Mouse (Mus musculus): ENCODE measurements around the gene Olfr251. TPM values are rescaled to one million over a fixed set of nuclear protein-coding genes. Genes with fewer than 3 reads are reported as not detected.
"Not testable (repeated sequence)": the region's sequence is repeated elsewhere in the genome, so short reads cannot be mapped to it uniquely, and the experiment has no call there.

Gene Olfr251
- total RNA-seq (2014; fragmentation: Nextera tagmentation) (not detected in 2 replicates), total RNA-seq (2017) (not detected in 2 replicates)

GRCm38 (mm10) chr9:38376786-38377185, at the start of gene Olfr251:
Gene Olfr251, plus strand, starts transcription at chr9:38377086.
- no peak for ATAC-seq (replicated peaks; ENCODE audit: poor library complexity, severe bottlenecking)

GRCm38 (mm10) chr9:38328760-38329159, 48.1 kb upstream of the Olfr251 start, which contains the start of gene Olfr25:
Gene Olfr25, plus strand, starts transcription at chr9:38329060.
- no peak for ATAC-seq (replicated peaks; ENCODE audit: poor library complexity, severe bottlenecking)

- ATAC-seq (replicated peaks; ENCODE audit: poor library complexity, severe bottlenecking), result no peak
These were observed 28.8 kb upstream of the Olfr251 start, which contains the start of gene Olfr898 for GRCm38 (mm10) chr9:38348111-38348510. Gene Olfr898, plus strand, starts transcription at chr9:38348411.

GRCm38 (mm10) chr9:38366596-38366995, 10.3 kb upstream of the Olfr251 start, which contains the start of gene Olfr250:
Gene Olfr250, plus strand, starts transcription at chr9:38366896.
- no peak for ATAC-seq (replicated peaks; ENCODE audit: poor library complexity, severe bottlenecking)

- no peak for ATAC-seq (replicated peaks; ENCODE audit: poor library complexity, severe bottlenecking)
These were observed 24.5 kb downstream of the Olfr251 start, which contains the start of gene Olfr147 for GRCm38 (mm10) chr9:38401398-38401797. Gene Olfr147, plus strand, starts transcription at chr9:38401698.

GRCm38 (mm10) chr9:38407502-38407901, 30.6 kb downstream of the Olfr251 start:
- not testable (repeated sequence) for ATAC-seq (replicated peaks; ENCODE audit: poor library complexity, severe bottlenecking)

- not testable (repeated sequence) for ATAC-seq (replicated peaks; ENCODE audit: poor library complexity, severe bottlenecking)
These were observed 36.6 kb downstream of the Olfr251 start for GRCm38 (mm10) chr9:38413502-38413901.

- no peak for ATAC-seq (replicated peaks; ENCODE audit: poor library complexity, severe bottlenecking)
These were observed 46.9 kb downstream of the Olfr251 start for GRCm38 (mm10) chr9:38423801-38424200.

- ATAC-seq (replicated peaks; ENCODE audit: poor library complexity, severe bottlenecking), result no peak
These were observed 50.1 kb downstream of the Olfr251 start for GRCm38 (mm10) chr9:38427026-38427425.

GRCm38 (mm10) chr9:38429155-38429554, 52.3 kb downstream of the Olfr251 start, which contains the start of gene Olfr901:
Gene Olfr901, plus strand, starts transcription at chr9:38429455.
- no peak for ATAC-seq (replicated peaks; ENCODE audit: poor library complexity, severe bottlenecking)

Other genes with a start within 250 kb of the Olfr251 start
- not detected in 2 replicates for gene Olfr890, start 234.6 kb upstream of the Olfr251 start, total RNA-seq (2014; fragmentation: Nextera tagmentation)
- gene Olfr890, start 234.6 kb upstream of the Olfr251 start, total RNA-seq (2017), result not detected in 2 replicates
- not detected in 2 replicates for gene Olfr891, start 196.3 kb upstream of the Olfr251 start, total RNA-seq (2014; fragmentation: Nextera tagmentation)
- not detected in 2 replicates for gene Olfr891, start 196.3 kb upstream of the Olfr251 start, total RNA-seq (2017)
- gene Olfr893, start 168.7 kb upstream of the Olfr251 start, total RNA-seq (2014; fragmentation: Nextera tagmentation), result not detected in 2 replicates
- not detected in 2 replicates for gene Olfr893, start 168.7 kb upstream of the Olfr251 start, total RNA-seq (2017)
- not detected in 2 replicates for gene Olfr894, start 159.0 kb upstream of the Olfr251 start, total RNA-seq (2014; fragmentation: Nextera tagmentation)
- not detected in 2 replicates for gene Olfr894, start 159.0 kb upstream of the Olfr251 start, total RNA-seq (2017)
- not detected in 2 replicates for gene Olfr143, start 124.3 kb upstream of the Olfr251 start, total RNA-seq (2014; fragmentation: Nextera tagmentation)
- gene Olfr143, start 124.3 kb upstream of the Olfr251 start, total RNA-seq (2017), result not detected in 2 replicates
- not detected in 2 replicates for gene Olfr895, start 109.2 kb upstream of the Olfr251 start, total RNA-seq (2014; fragmentation: Nextera tagmentation)
- gene Olfr895, start 109.2 kb upstream of the Olfr251 start, total RNA-seq (2017), result not detected in 2 replicates
- gene Olfr896-ps1, start 86.0 kb upstream of the Olfr251 start, total RNA-seq (2014; fragmentation: Nextera tagmentation), result not detected in 2 replicates
- gene Olfr896-ps1, start 86.0 kb upstream of the Olfr251 start, total RNA-seq (2017), result not detected in 2 replicates
- gene Olfr25, start 48.0 kb upstream of the Olfr251 start, total RNA-seq (2014; fragmentation: Nextera tagmentation), result not detected in 2 replicates
- gene Olfr25, start 48.0 kb upstream of the Olfr251 start, total RNA-seq (2017), result not detected in 2 replicates
- not detected in 2 replicates for gene Olfr898, start 28.7 kb upstream of the Olfr251 start, total RNA-seq (2014; fragmentation: Nextera tagmentation)
- gene Olfr898, start 28.7 kb upstream of the Olfr251 start, total RNA-seq (2017), result not detected in 2 replicates
- not detected in 2 replicates for gene Olfr250, start 10.2 kb upstream of the Olfr251 start, total RNA-seq (2014; fragmentation: Nextera tagmentation)
- gene Olfr250, start 10.2 kb upstream of the Olfr251 start, total RNA-seq (2017), result not detected in 2 replicates
- not detected in 2 replicates for gene Olfr147, start 24.6 kb downstream of the Olfr251 start, total RNA-seq (2014; fragmentation: Nextera tagmentation)
- gene Olfr147, start 24.6 kb downstream of the Olfr251 start, total RNA-seq (2017), result not detected in 2 replicates
- not detected in 2 replicates for gene Olfr901, start 52.4 kb downstream of the Olfr251 start, total RNA-seq (2014; fragmentation: Nextera tagmentation)
- not detected in 2 replicates for gene Olfr901, start 52.4 kb downstream of the Olfr251 start, total RNA-seq (2017)
- not detected in 2 replicates for gene Olfr902, start 70.6 kb downstream of the Olfr251 start, total RNA-seq (2014; fragmentation: Nextera tagmentation)
- not detected in 2 replicates for gene Olfr902, start 70.6 kb downstream of the Olfr251 start, total RNA-seq (2017)
- not detected in 2 replicates for gene Olfr904, start 86.1 kb downstream of the Olfr251 start, total RNA-seq (2014; fragmentation: Nextera tagmentation)
- gene Olfr904, start 86.1 kb downstream of the Olfr251 start, total RNA-seq (2017), result not detected in 2 replicates
- not detected in 2 replicates for gene Olfr905, start 94.0 kb downstream of the Olfr251 start, total RNA-seq (2014; fragmentation: Nextera tagmentation)
- gene Olfr905, start 94.0 kb downstream of the Olfr251 start, total RNA-seq (2017), result not detected in 2 replicates
- not detected in 2 replicates for gene Olfr906, start 110.0 kb downstream of the Olfr251 start, total RNA-seq (2014; fragmentation: Nextera tagmentation)
- not detected in 2 replicates for gene Olfr906, start 110.0 kb downstream of the Olfr251 start, total RNA-seq (2017)
- not detected in 2 replicates for gene Olfr907, start 118.7 kb downstream of the Olfr251 start, total RNA-seq (2014; fragmentation: Nextera tagmentation)
- not detected in 2 replicates for gene Olfr907, start 118.7 kb downstream of the Olfr251 start, total RNA-seq (2017)
- not detected in 2 replicates for gene Olfr911-ps1, start 144.5 kb downstream of the Olfr251 start, total RNA-seq (2014; fragmentation: Nextera tagmentation)
- gene Olfr911-ps1, start 144.5 kb downstream of the Olfr251 start, total RNA-seq (2017), result not detected in 2 replicates
- gene Olfr910, start 160.8 kb downstream of the Olfr251 start, total RNA-seq (2014; fragmentation: Nextera tagmentation), result not detected in 2 replicates
- not detected in 2 replicates for gene Olfr910, start 160.8 kb downstream of the Olfr251 start, total RNA-seq (2017)
- not detected in 2 replicates for gene Olfr912, start 203.1 kb downstream of the Olfr251 start, total RNA-seq (2014; fragmentation: Nextera tagmentation)
- not detected in 2 replicates for gene Olfr912, start 203.1 kb downstream of the Olfr251 start, total RNA-seq (2017)
- not detected in 2 replicates for gene Olfr913, start 215.7 kb downstream of the Olfr251 start, total RNA-seq (2014; fragmentation: Nextera tagmentation)
- not detected in 2 replicates for gene Olfr913, start 215.7 kb downstream of the Olfr251 start, total RNA-seq (2017)
- gene Olfr914, start 228.0 kb downstream of the Olfr251 start, total RNA-seq (2014; fragmentation: Nextera tagmentation), result not detected in 2 replicates
- not detected in 2 replicates for gene Olfr914, start 228.0 kb downstream of the Olfr251 start, total RNA-seq (2017)